Mouse (Mus musculus): ENCODE measurements around the gene Fgfr4. TPM values are rescaled to one million over a fixed set of nuclear protein-coding genes. Genes with fewer than 3 reads are reported as not detected.

The Fgfr4 gene
- polyA plus RNA-seq, 1 experiment from 2014 or later: 0.20 TPM

Other genes with a start within 250 kb of the Fgfr4 start
- gene Unc5a, start 203.2 kb upstream of the Fgfr4 start, polyA plus RNA-seq (2016; fragmentation: Nextera tagmentation; extraction: Ambion mirVana): 4.8 and 5.6 TPM in 2 replicates
- 0.32 and 0.96 TPM in 2 replicates for gene Hk3, start 131.3 kb upstream of the Fgfr4 start, polyA plus RNA-seq (2016; fragmentation: Nextera tagmentation; extraction: Ambion mirVana)
- 25.1 and 27.4 TPM in 2 replicates for gene Uimc1, start 52.3 kb upstream of the Fgfr4 start, polyA plus RNA-seq (2016; fragmentation: Nextera tagmentation; extraction: Ambion mirVana)
- gene Zfp346, start 47.3 kb upstream of the Fgfr4 start, polyA plus RNA-seq (2016; fragmentation: Nextera tagmentation; extraction: Ambion mirVana): 24.1 and 27.9 TPM in 2 replicates
- gene Gm17617, start 19.1 kb upstream of the Fgfr4 start, polyA plus RNA-seq (2016; fragmentation: Nextera tagmentation; extraction: Ambion mirVana): not detected in 2 replicates
- 83.4 and 83.6 TPM in 2 replicates for gene Nsd1, start 57.1 kb downstream of the Fgfr4 start, polyA plus RNA-seq (2016; fragmentation: Nextera tagmentation; extraction: Ambion mirVana)
- 316 and 328 TPM in 2 replicates for gene Prelid1, start 167.9 kb downstream of the Fgfr4 start, polyA plus RNA-seq (2016; fragmentation: Nextera tagmentation; extraction: Ambion mirVana)
- 96.9 and 97.7 TPM in 2 replicates for gene Rab24, start 169.3 kb downstream of the Fgfr4 start, polyA plus RNA-seq (2016; fragmentation: Nextera tagmentation; extraction: Ambion mirVana)
- gene Mxd3, start 177.2 kb downstream of the Fgfr4 start, polyA plus RNA-seq (2016; fragmentation: Nextera tagmentation; extraction: Ambion mirVana): 35.5 and 39.1 TPM in 2 replicates
- gene Lman2, start 210.1 kb downstream of the Fgfr4 start, polyA plus RNA-seq (2016; fragmentation: Nextera tagmentation; extraction: Ambion mirVana): 82.7 TPM in 2 replicates
- 0.64 TPM in 1 of 2 replicates, not detected in the other for gene Rgs14, start 217.1 kb downstream of the Fgfr4 start, polyA plus RNA-seq (2016; fragmentation: Nextera tagmentation; extraction: Ambion mirVana)
- not detected in 2 replicates for gene Slc34a1, start 245.5 kb downstream of the Fgfr4 start, polyA plus RNA-seq (2016; fragmentation: Nextera tagmentation; extraction: Ambion mirVana)

Measured in forebrain, embryonic 12.5 days (tissue).